Mouse (Mus musculus) liver, postnatal 0 days (tissue): ENCODE data around the gene Tnc. TPM values are rescaled to one million over a fixed set of nuclear protein-coding genes. Genes with fewer than 3 reads are reported as not detected.
A peak's percentile ranks its signal among the peaks of the same experiment; 100 is the strongest.

ENCODE experiments used
- ATAC-seq: fragments of 200-750 bp; cut with Nextera tagmentation; 2 replicates; pipeline ENCODE4 v1.8.0; 2017; ENCODE audit warnings: mild to moderate bottlenecking, moderate library complexity
- DNase-seq: peaks from one replicate; pipeline ENCODE4 v3.0.0-alpha.2; 2016
- H3K27ac ChIP-seq: fragments of 300-500 bp; sonication (generic); 2 replicates; pipeline ENCODE4 v1.5.1; 2014; ENCODE audit warnings: antibody characterized with exemption, moderate library complexity, mild to moderate bottlenecking, low read depth
- H3K27me3 ChIP-seq: fragments of 300-500 bp; sonication (generic); 2 replicates; pipeline ENCODE4 v1.6.1; 2014; ENCODE audit warnings: low read length, control low read depth, mixed read lengths; ENCODE audit not compliant: insufficient read depth
- H3K36me3 ChIP-seq: fragments of 300-500 bp; sonication (generic); replicated peaks from 2 replicates; pipeline ENCODE4 v1.6.1; 2014; ENCODE audit warnings: mild to moderate bottlenecking, control low read depth, low read length, moderate library complexity, mixed read lengths; ENCODE audit not compliant: insufficient read depth
- H3K4me1 ChIP-seq: fragments of 300-500 bp; sonication (generic); 2 replicates; pipeline ENCODE4 v1.6.1; 2014; ENCODE audit warnings: antibody characterized with exemption, mild to moderate bottlenecking, control low read depth; ENCODE audit not compliant: insufficient read depth
- H3K4me2 ChIP-seq: fragments of 300-500 bp; sonication (generic); 2 replicates; pipeline ENCODE4 v1.6.1; 2014; ENCODE audit warnings: low read depth, mild to moderate bottlenecking, low read length, moderate library complexity, mixed read lengths
- H3K4me3 ChIP-seq: fragments of 300-500 bp; sonication (generic); 2 replicates; pipeline ENCODE4 v1.5.1; 2014; ENCODE audit warnings: low read depth, low read length
- H3K9ac ChIP-seq: fragments of 300-500 bp; sonication (generic); replicated peaks from 2 replicates; pipeline ENCODE4 v1.6.1; 2014; ENCODE audit warnings: mild to moderate bottlenecking, moderate library complexity
- H3K9me3 ChIP-seq: fragments of 300-500 bp; sonication (generic); 2 replicates; pipeline ENCODE4 v1.6.1; 2016; ENCODE audit warnings: mild to moderate bottlenecking, control low read depth, low read length, mixed read lengths
- CTCF ChIP-seq: sonication (generic); IDR thresholded peaks from 2 replicates; pipeline ENCODE4 v1.5.1; 2016; ENCODE audit warnings: antibody characterized with exemption, low read depth
- EP300 ChIP-seq: IDR thresholded peaks from 2 replicates; pipeline ENCODE4 v1.6.1; 2016; ENCODE audit warnings: antibody characterized with exemption, low read depth, mild to moderate bottlenecking
- WGBS: fragments of 180-500 bp; shearing (Covaris S2); extraction: QIAGEN DNeasy Blood & Tissue Kit; methylation state at CpG from one replicate; pipeline ENCODE4 v1.1.7; 2014; ENCODE audit not compliant: insufficient replicate concordance; 5-methylcytosine and 5-hydroxymethylcytosine counted together
- polyA plus RNA-seq: library from polyadenylated mRNA; unstranded; fragments of >200 nt; fragmentation: Nextera tagmentation; extraction: Ambion mirVana; gene quantifications from 2 replicates; pipeline ENCODE4 v1.2.1, GENCODE M21; 2015

Gene Tnc
- polyA plus RNA-seq, 1 experiment from 2014 or later = 1.9 TPM

GRCm38 (mm10) chr4:63982425-63983097 is 64.3 kb downstream of the Tnc start:
- H3K4me1 ChIP-seq = peaks cover 7% of the 10 kb centered on the region
- ATAC-seq = peak; percentile 59
- peak overlapping the region; percentile 30; the same call in 1 of the 2 replicates for H3K4me2 ChIP-seq
- no peaks in the 10 kb centered on the region for H3K9me3 ChIP-seq
- H3K27ac ChIP-seq = no peak overlapping the region
- TF ChIP-seq CTCF = no peak
- TF ChIP-seq EP300 = no peak
- no peaks in the 10 kb centered on the region for H3K27me3 ChIP-seq
- H3K9ac ChIP-seq = no peak overlapping the region
- 62% methylated on average over 12 of the region's 12 CpGs for WGBS
- peak; percentile 21 for DNase-seq
- H3K4me3 ChIP-seq = no peak overlapping the region
- H3K36me3 ChIP-seq = no peaks in the 10 kb centered on the region

- WGBS = 60% methylated on average over 1 of the region's 1 CpGs
- Histone ChIP-seq H3K4me2 (no peak overlapping the region), H3K36me3 (no peaks in the 10 kb centered on the region), H3K9me3 (no peaks in the 10 kb centered on the region), H3K9ac (no peak overlapping the region), H3K27me3 (no peaks in the 10 kb centered on the region), H3K4me1 (peaks cover 4% of the 10 kb centered on the region), H3K4me3 (no peak overlapping the region), H3K27ac (no peak overlapping the region)
- DNase-seq (no peak), ATAC-seq (no peak)
- no peak for TF ChIP-seq EP300
- no peak for TF ChIP-seq CTCF
These were observed 66.5 kb downstream of the Tnc start for GRCm38 (mm10) chr4:63980211-63980794.

GRCm38 (mm10) chr4:63979635-63980034 is 67.2 kb downstream of the Tnc start:
- H3K9ac ChIP-seq = no peak overlapping the region
- H3K9me3 ChIP-seq = no peaks in the 10 kb centered on the region
- H3K27me3 ChIP-seq = no peaks in the 10 kb centered on the region
- no peak for ATAC-seq
- H3K27ac ChIP-seq = no peak overlapping the region
- no peak overlapping the region for H3K4me3 ChIP-seq
- H3K36me3 ChIP-seq = no peaks in the 10 kb centered on the region
- no peak for TF ChIP-seq CTCF
- TF ChIP-seq EP300 = no peak
- peaks cover 4% of the 10 kb centered on the region for H3K4me1 ChIP-seq
- H3K4me2 ChIP-seq = no peak overlapping the region
- WGBS = 39% methylated on average over 2 of the region's 2 CpGs
- DNase-seq = no peak

- no peak overlapping the region for H3K27ac ChIP-seq
- no peaks in the 10 kb centered on the region for H3K9me3 ChIP-seq
- TF ChIP-seq EP300 = no peak
- no peak for TF ChIP-seq CTCF
- DNase-seq (no peak), ATAC-seq (no peak)
- no peaks in the 10 kb centered on the region for H3K36me3 ChIP-seq
- H3K4me2 ChIP-seq = no peak overlapping the region
- H3K27me3 ChIP-seq = no peaks in the 10 kb centered on the region
- H3K4me1 ChIP-seq = no peaks in the 10 kb centered on the region
- H3K9ac ChIP-seq = no peak overlapping the region
- WGBS = 82% methylated on average over 2 of the region's 2 CpGs
- H3K4me3 ChIP-seq = no peak overlapping the region
These were observed 74.3 kb downstream of the Tnc start for GRCm38 (mm10) chr4:63972536-63972935.

GRCm38 (mm10) chr4:63971762-63972161 is 75.1 kb downstream of the Tnc start:
- Histone ChIP-seq H3K4me2 (no peak overlapping the region), H3K27me3 (no peaks in the 10 kb centered on the region), H3K36me3 (no peaks in the 10 kb centered on the region), H3K9me3 (no peaks in the 10 kb centered on the region), H3K9ac (no peak overlapping the region), H3K27ac (no peak overlapping the region), H3K4me1 (no peaks in the 10 kb centered on the region), H3K4me3 (no peak overlapping the region)
- 80% methylated on average over 1 of the region's 1 CpGs for WGBS
- DNase-seq = no peak
- TF ChIP-seq EP300 (no peak), CTCF (no peak)
- ATAC-seq = no peak

- Histone ChIP-seq H3K27ac (no peak overlapping the region), H3K27me3 (no peaks in the 10 kb centered on the region), H3K36me3 (no peaks in the 10 kb centered on the region), H3K4me2 (no peak overlapping the region), H3K9me3 (no peaks in the 10 kb centered on the region), H3K9ac (no peak overlapping the region), H3K4me1 (no peaks in the 10 kb centered on the region), H3K4me3 (no peak overlapping the region)
- no peak for ATAC-seq
- TF ChIP-seq CTCF = no peak
- TF ChIP-seq EP300 = no peak
- DNase-seq = no peak
- WGBS = 52% methylated on average over 4 of the region's 4 CpGs
These were observed 75.9 kb downstream of the Tnc start for GRCm38 (mm10) chr4:63970925-63971324.
